Mouse (Mus musculus) effector memory CD4-positive, alpha-beta T cell, adult 7 months (primary cell): ENCODE measurements around the gene Adam34. TPM values are rescaled to one million over a fixed set of nuclear protein-coding genes. Genes with fewer than 3 reads are reported as not detected.

ENCODE experiments used
- polyA plus RNA-seq: library from polyadenylated mRNA; unstranded; fragments of 100-300 nt; shearing (Covaris generic); gene quantifications from one replicate; pipeline ENCODE4 v1.2.1, GENCODE M21; 2017

Adam34 gene
- 0.22 TPM for polyA plus RNA-seq

GRCm38 (mm10) chr8:43709949-43710348, at the start of gene Adam34:
TSS of gene Adam34 (minus strand) at chr8:43710049.

GRCm38 (mm10) chr8:43627176-43627575, 82.7 kb downstream of the Adam34 start, which contains the start of gene Gm5346:
TSS of gene Gm5346 (minus strand) at chr8:43627276.

Other genes with a start within 250 kb of the Adam34 start
- gene Adam26b, start 181.9 kb downstream of the Adam34 start, polyA plus RNA-seq, result not detected
- not detected for gene Adam26a, start 133.3 kb downstream of the Adam34 start, polyA plus RNA-seq
- gene Gm5346, start 82.8 kb downstream of the Adam34 start, polyA plus RNA-seq, result not detected